13 mouse cellular contexts compared by ENCODE assay signal in the genomic region with DNA sequence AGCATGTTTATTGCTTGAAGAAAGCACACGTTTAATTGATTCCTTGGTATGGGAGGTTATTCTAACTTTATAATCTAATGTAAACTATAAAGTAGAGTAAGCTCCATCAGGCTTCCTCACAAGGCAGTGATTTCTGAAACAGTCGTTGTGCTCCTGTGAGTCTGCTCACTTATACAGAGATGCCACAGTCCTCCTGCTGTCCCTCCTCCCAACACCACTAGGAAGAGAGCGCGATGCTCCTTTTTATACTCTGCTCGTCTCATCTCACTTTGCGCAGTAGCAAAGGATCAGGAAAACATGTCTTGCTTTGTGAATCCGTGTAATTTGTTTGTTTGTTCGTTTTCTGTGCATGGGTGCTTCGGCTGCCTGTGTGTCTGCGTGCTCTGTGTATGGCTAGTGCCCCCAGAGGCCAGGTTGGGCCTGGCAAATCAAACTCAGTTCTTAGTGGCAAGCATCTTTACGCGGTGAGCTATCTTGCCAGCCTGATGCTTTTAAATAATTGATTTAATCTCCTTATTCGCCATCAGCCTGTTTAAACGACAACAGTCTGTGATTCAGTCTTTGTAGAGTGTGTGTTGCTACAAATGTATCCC.
A peak's percentile ranks its signal among the peaks of the same experiment; 100 is the strongest.
DNase-seq lines count a peak whose midpoint lies in the region; ATAC-seq and TF ChIP-seq lines count a peak whose summit lies in the region.
"Had no signal": no experiment of that assay in that cellular context is flagged by ENCODE, and none has a peak within 500 bp of the region (broad histone marks: within the 10 kb centered on the region; RNA-seq: fewer than 3 reads in every experiment).

No protein-coding gene starts in this region.

- H3K4me3 ChIP-seq in heart, adult 2 months: no peak overlapping the region
- no peak overlapping the region for H3K4me3 ChIP-seq in lung, embryonic 14.5 days (ENCODE audit: low read depth, low read length)
- no peak overlapping the region for H3K4me3 ChIP-seq in olfactory bulb, adult 2 months (ENCODE audit: insufficient read depth, low read depth, low read length)
- no peak overlapping the region for H3K4me3 ChIP-seq in kidney, embryonic 16.5 days (ENCODE audit: low read length)
- H3K4me3 ChIP-seq: heart, embryonic 10.5 days had no signal

- no peak overlapping the region for H3K27ac ChIP-seq in heart, adult 2 months
- no peak overlapping the region for H3K27ac ChIP-seq in lung, embryonic 14.5 days (ENCODE audit: low read depth)
- no peak overlapping the region for H3K27ac ChIP-seq in olfactory bulb, adult 2 months (ENCODE audit: insufficient read depth, low read depth, low read length)
- no peak overlapping the region for H3K27ac ChIP-seq in kidney, embryonic 16.5 days (ENCODE audit: low read length)
- H3K27ac ChIP-seq: heart, embryonic 10.5 days had no signal

- TF ChIP-seq POLR2A in heart, adult 2 months (IDR thresholded peaks at IDR 0.05; ENCODE audit: insufficient read depth, low read depth, low read length): no peak
- TF ChIP-seq POLR2A in brain, embryonic 14.5 days (IDR thresholded peaks at IDR 0.05; ENCODE audit: borderline replicate concordance, extremely low read depth, insufficient read depth, insufficient read length, poor library complexity, severe bottlenecking): no peak
- no peak for TF ChIP-seq POLR2A in olfactory bulb, adult 2 months (IDR thresholded peaks at IDR 0.05; ENCODE audit: insufficient read depth, low read depth, low read length)

- TF ChIP-seq EP300 in heart, adult 2 months (IDR thresholded peaks at IDR 0.05; ENCODE audit: insufficient read depth, low read depth, low read length): no peak

- no peak for DNase-seq in heart, adult 2 months
- DNase-seq in heart, postnatal 14 days: no peak
- no peak for DNase-seq in lung, embryonic 14.5 days
- no peak for DNase-seq in lung, postnatal 14 days
- peak; percentile 67 for DNase-seq in brain, embryonic 14.5 days (ENCODE audit: low read depth)
- DNase-seq: adrenal gland, adult 2 months; lung, postnatal 36 days; right cerebral cortex, postnatal 25 days; thymus, postnatal 14 days had no signal

- intact Hi-C loops in heart, adult 2 months (cut with DNase I): no loop called here
- intact Hi-C loops in heart, postnatal 14 days (cut with DNase I): no loop called here

- no peaks in the 10 kb centered on the region for H3K27me3 ChIP-seq in heart, adult 2 months (ENCODE audit: control insufficient read depth, insufficient read depth, low read length)
- H3K27me3 ChIP-seq in lung, embryonic 14.5 days (ENCODE audit: insufficient read depth, low read length): no peaks in the 10 kb centered on the region
- H3K27me3 ChIP-seq in kidney, embryonic 16.5 days (ENCODE audit: insufficient read depth, low read length): no peaks in the 10 kb centered on the region

- no peak overlapping the region for H3K4me2 ChIP-seq in lung, embryonic 14.5 days
- no peak overlapping the region for H3K4me2 ChIP-seq in kidney, embryonic 16.5 days (replicated peaks; ENCODE audit: low read depth, low read length)

- no peak for ATAC-seq in lung, embryonic 14.5 days (ENCODE audit: insufficient read depth)
- no peak for ATAC-seq in kidney, embryonic 16.5 days (ENCODE audit: low FRiP score, low TSS enrichment)

- no peak overlapping the region for H3K9ac ChIP-seq in heart, adult 2 months (ENCODE audit: low read depth, low read length)
- H3K9ac ChIP-seq in lung, embryonic 14.5 days: no peak overlapping the region
- no peak overlapping the region for H3K9ac ChIP-seq in kidney, embryonic 16.5 days (replicated peaks; ENCODE audit: low read length)

- 59% methylated on average over 14 of the region's 14 CpGs for WGBS in heart, adult 2 months
- WGBS in lung, embryonic 14.5 days: 59% methylated on average over 14 of the region's 14 CpGs
- WGBS in olfactory bulb, adult 2 months: 41% methylated on average over 14 of the region's 14 CpGs
- 60% methylated on average over 14 of the region's 14 CpGs for WGBS in kidney, embryonic 16.5 days

- TF ChIP-seq CTCF in heart, adult 2 months (IDR thresholded peaks at IDR 0.05): peak; percentile 47
- TF ChIP-seq CTCF in lung, embryonic 14.5 days (IDR thresholded peaks at IDR 0.05; ENCODE audit: low read depth): peak; percentile 44
- TF ChIP-seq CTCF in brain, embryonic 14.5 days (IDR thresholded peaks at IDR 0.05; ENCODE audit: borderline replicate concordance, extremely low read depth, insufficient read depth, insufficient read length): peak; percentile 69
- 0 out of 2 replicates have a peak, but pooled peaks have one; percentile 26 for TF ChIP-seq CTCF in olfactory bulb, adult 2 months (IDR thresholded peaks at IDR 0.05; ENCODE audit: insufficient read depth, low read depth, low read length)

- no peaks in the 10 kb centered on the region for H3K36me3 ChIP-seq in heart, adult 2 months (ENCODE audit: control insufficient read depth, insufficient read depth, low read length)
- H3K36me3 ChIP-seq in lung, embryonic 14.5 days (ENCODE audit: insufficient read depth): no peaks in the 10 kb centered on the region
- H3K36me3 ChIP-seq in kidney, embryonic 16.5 days (ENCODE audit: insufficient read depth, low read length): no peaks in the 10 kb centered on the region
- H3K36me3 ChIP-seq: G1E; heart, embryonic 10.5 days had no signal

- H3K4me1 ChIP-seq in heart, adult 2 months (ENCODE audit: control insufficient read depth, insufficient read depth, low read length): peaks cover 1% of the 10 kb centered on the region; the same call in 1 of the 2 replicates
- no peaks in the 10 kb centered on the region for H3K4me1 ChIP-seq in lung, embryonic 14.5 days (ENCODE audit: insufficient read depth)
- H3K4me1 ChIP-seq in olfactory bulb, adult 2 months (ENCODE audit: control insufficient read depth, insufficient read depth, low read length): no peaks in the 10 kb centered on the region
- H3K4me1 ChIP-seq in kidney, embryonic 16.5 days (ENCODE audit: insufficient read depth, low read length): no peaks in the 10 kb centered on the region
- H3K4me1 ChIP-seq: heart, embryonic 10.5 days had no signal

- no peaks in the 10 kb centered on the region for H3K79me2 ChIP-seq in heart, adult 2 months (replicated peaks; ENCODE audit: control insufficient read depth, insufficient read depth, low read length)

- H3K9me3 ChIP-seq in lung, embryonic 14.5 days (ENCODE audit: low read depth, low read length): no peaks in the 10 kb centered on the region
- H3K9me3 ChIP-seq in kidney, embryonic 16.5 days (ENCODE audit: low read length): no peaks in the 10 kb centered on the region
- H3K9me3 ChIP-seq: heart, embryonic 10.5 days had no signal
